Mouse (Mus musculus) lung, adult 2 months (tissue): ENCODE data around the gene Trim27. TPM values are rescaled to one million over a fixed set of nuclear protein-coding genes. Genes with fewer than 3 reads are reported as not detected.
A peak's percentile ranks its signal among the peaks of the same experiment; 100 is the strongest.

Source experiments
- DNase-seq: peaks from one replicate; pipeline ENCODE4 v3.0.0; 2022
- H3K4me1 ChIP-seq: fragments of 200-500 bp; 2 replicates; pipeline ENCODE4 v1.6.1; 2011; ENCODE audit warnings: low read length; ENCODE audit not compliant: control insufficient read depth, insufficient read depth
- H3K4me3 ChIP-seq: fragments of 200-500 bp; replicated peaks from 2 replicates; pipeline ENCODE3; 2011; ENCODE audit warnings: low read depth, mild to moderate bottlenecking, control low read depth, low read length; ENCODE audit errors: extremely low read depth
- CTCF ChIP-seq: fragments of 200-500 bp; IDR thresholded peaks from 2 replicates; pipeline ENCODE4 v1.5.1; 2011; ENCODE audit warnings: mild to moderate bottlenecking, low read length, control low read depth; ENCODE audit not compliant: insufficient read depth
- POLR2A ChIP-seq: fragments of 200-500 bp; IDR thresholded peaks from 2 replicates; pipeline ENCODE4 v1.6.1; 2011; ENCODE audit warnings: low read depth, mild to moderate bottlenecking, control low read depth, low read length, borderline replicate concordance; ENCODE audit errors: extremely low read depth
- WGBS: fragments of 180-500 bp; shearing (Covaris S2); methylation state at CpG from one replicate; pipeline ENCODE4 v1.1.7; 2018; 5-methylcytosine and 5-hydroxymethylcytosine counted together
- polyA plus RNA-seq: library from polyadenylated mRNA; depleted of rRNA; stranded (reverse); fragments of >200 nt; gene quantifications from 2 replicates; pipeline ENCODE4 v1.2.3, GENCODE M21; 2012

Trim27 gene
- polyA plus RNA-seq, 1 experiment: 34.8 TPM

DNA sequence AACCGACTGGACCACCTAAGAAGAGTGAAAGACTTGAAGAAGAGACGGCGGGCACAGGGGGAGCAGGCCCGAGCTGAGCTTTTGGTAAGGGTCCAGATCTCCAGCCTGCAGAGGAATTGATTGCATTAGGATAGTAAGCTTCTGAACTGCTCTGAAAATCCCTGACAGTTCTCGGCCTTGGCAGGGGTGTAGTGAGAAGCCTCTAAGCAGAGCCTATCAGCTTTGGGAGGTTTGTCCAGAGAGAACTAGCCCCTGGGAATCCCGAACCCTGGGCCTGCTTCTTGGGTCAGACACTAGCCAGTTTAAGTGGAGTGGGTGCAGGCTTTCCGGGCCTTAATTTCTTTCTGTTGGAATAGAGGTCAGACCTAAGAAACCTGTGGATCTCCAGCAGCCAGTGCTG, 2.8 kb downstream of the Trim27 start:
- H3K4me3 ChIP-seq: no peak overlapping the region
- no peak for TF ChIP-seq CTCF
- no peak for TF ChIP-seq POLR2A
- peaks cover 2% of the 10 kb centered on the region; the same call in 1 of the 2 replicates for H3K4me1 ChIP-seq
- 63% methylated on average over 7 of the region's 7 CpGs for WGBS
- no peak for DNase-seq

DNA sequence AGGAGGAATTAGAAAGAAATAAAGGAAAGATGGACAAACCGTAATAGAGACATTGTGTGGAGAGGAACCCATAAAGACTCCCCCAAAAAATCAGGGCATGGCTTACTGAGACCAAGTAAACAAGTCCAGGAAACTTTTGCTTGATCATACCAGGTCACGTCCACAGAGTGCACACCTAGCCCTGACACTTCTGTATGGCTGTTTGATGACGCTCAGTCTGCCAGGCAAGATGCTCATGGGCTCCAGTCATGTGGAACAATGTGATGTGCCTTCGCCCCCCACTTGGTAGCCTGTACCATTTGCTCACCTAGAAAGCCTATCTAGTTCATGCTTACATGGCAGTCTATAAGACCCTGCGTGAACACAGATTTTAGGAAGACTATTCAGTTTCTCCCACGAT, 3.8 kb downstream of the Trim27 start:
- WGBS: 95% methylated on average over 6 of the region's 6 CpGs
- H3K4me3 ChIP-seq: no peak overlapping the region

DNA sequence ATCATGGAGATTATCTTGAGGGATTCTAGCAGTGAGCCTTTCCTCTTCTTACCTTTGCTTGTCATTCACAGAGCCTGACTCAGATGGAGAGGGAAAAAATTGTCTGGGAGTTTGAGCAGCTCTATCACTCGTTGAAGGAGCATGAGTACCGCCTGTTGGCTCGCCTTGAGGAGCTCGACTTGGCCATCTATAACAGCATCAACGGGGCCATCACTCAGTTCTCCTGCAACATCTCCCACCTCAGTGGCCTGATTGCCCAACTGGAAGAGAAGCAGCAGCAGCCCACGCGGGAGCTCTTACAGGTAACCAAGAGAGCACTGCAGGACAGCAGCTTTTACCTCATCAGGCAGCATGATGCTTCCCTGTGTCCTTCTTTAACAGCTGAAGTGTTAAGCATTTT, 4.4 kb downstream of the Trim27 start:
- DNase-seq: no peak
- TF ChIP-seq POLR2A (no peak), CTCF (no peak)
- WGBS: 84% methylated on average over 7 of the region's 7 CpGs
- H3K4me1 ChIP-seq: peaks cover 2% of the 10 kb centered on the region; the same call in 1 of the 2 replicates
- H3K4me3 ChIP-seq: no peak overlapping the region

More for the DNA sequence above, 3.8 kb downstream of the Trim27 start:
- no peak for DNase-seq
- no peak for TF ChIP-seq POLR2A
- TF ChIP-seq CTCF: no peak
- peaks cover 2% of the 10 kb centered on the region; the same call in 1 of the 2 replicates for H3K4me1 ChIP-seq

DNA sequence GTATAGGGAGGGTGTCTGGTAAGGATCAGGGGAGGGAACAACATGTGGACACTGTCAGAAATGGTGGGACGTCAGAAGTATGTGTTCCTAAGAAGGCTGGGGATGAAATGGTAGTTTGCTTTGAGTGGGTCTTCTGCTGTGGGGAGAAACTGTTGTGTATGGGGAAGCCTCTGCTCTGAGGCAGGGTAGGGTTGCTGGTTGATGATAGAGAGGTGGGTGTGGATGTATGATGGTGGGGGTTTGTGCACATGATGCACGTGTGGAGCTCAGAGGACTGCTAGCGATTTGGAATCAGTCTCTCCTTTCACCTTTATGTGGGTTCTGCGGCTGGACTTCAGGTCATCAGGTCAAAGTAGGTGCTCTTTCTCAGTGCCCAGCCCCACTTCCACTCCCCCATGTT, 6.3 kb downstream of the Trim27 start:
- no peak for TF ChIP-seq CTCF
- TF ChIP-seq POLR2A: no peak
- H3K4me1 ChIP-seq: no peaks in the 10 kb centered on the region; the same call in 1 of the 2 replicates
- no peak for DNase-seq
- 83% methylated on average over 4 of the region's 4 CpGs for WGBS
- no peak overlapping the region for H3K4me3 ChIP-seq

DNA sequence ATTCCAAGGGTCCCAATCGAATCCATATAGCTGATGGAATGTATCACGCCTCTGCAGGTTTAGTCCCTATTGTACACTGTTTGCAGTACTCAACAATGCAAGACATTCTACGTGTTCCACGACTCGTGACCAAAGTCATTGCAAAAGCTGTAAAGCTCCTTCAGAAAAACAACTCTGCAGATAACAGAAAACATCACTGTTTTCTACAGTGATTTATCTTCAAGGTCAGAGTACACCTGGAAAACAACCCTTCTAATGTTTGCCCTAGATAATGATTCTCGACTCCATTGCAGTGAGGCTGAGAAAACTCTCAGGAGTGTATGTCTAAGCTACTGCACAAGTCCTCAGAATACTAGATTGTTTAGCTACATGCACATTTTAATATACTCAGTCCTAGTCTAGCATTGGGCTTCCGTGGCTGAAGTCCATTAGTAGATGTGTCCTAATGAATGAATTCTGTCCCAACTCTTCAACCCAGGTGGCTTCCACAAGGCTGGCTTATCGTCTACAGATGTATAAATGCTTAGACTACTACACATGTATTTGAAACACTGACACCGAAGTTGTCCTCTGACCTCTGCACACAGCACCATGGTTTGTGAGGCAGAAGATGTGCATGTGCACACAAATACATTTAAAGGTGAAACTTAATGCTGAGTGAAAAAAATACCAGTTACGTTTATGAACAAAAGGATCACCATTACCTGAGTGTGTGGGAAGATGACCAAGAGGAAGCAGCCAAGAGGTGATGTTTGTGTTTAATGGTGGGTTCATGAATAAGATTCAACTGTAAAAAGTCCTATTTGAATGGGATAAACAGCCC, 16.4 kb downstream of the Trim27 start:
- no peak overlapping the region for H3K4me3 ChIP-seq
- no peak for DNase-seq
- no peak for TF ChIP-seq POLR2A
- no peak for TF ChIP-seq CTCF
- H3K4me1 ChIP-seq: peaks cover 2% of the 10 kb centered on the region; the same call in 1 of the 2 replicates
- 83% methylated on average over 10 of the region's 10 CpGs for WGBS

DNA sequence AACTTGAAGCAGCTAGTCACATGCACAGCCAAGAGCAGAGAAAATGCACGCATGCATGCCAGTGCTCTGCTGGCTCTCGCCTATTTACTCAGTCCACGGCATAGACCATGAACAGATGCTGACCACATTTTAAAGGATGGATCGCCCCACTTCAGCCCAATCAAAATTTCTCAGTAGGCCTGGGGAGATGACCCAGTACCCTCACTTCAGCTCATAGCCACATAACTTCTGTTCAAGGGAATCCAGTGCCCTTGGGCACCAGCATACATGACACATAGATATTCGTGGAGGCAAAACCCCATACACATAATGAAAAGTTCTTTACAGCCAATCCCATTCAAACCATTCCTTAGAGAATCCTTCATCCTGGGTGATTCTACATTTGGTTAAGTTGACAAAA, 18.5 kb downstream of the Trim27 start:
- peaks cover 2% of the 10 kb centered on the region; the same call in 1 of the 2 replicates for H3K4me1 ChIP-seq
- no peak for TF ChIP-seq POLR2A
- no peak for TF ChIP-seq CTCF
- no peak for DNase-seq
- 80% methylated on average over 5 of the region's 5 CpGs for WGBS
- H3K4me3 ChIP-seq: no peak overlapping the region

DNA sequence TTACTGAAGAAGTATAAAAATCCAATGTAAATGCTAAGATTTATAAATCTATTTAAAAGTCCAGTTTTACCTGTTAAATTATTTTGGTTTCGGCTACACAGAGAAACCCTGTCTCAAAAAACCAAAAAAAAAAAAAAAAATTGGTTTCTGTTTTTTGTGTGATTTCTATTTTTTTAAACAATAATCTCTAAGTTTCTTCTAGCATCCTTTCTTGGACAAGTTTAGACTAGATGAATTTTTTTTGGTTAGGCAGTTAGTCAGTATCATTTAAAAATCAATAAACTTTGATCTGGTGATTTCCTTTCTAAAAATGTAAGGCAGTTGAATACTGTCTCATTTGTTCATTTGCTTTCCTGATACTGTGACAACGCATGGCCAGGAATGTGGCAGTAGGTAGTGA, 19.1 kb downstream of the Trim27 start:
- 75% methylated on average over 2 of the region's 2 CpGs for WGBS
- TF ChIP-seq CTCF (no peak), POLR2A (no peak)

DNA sequence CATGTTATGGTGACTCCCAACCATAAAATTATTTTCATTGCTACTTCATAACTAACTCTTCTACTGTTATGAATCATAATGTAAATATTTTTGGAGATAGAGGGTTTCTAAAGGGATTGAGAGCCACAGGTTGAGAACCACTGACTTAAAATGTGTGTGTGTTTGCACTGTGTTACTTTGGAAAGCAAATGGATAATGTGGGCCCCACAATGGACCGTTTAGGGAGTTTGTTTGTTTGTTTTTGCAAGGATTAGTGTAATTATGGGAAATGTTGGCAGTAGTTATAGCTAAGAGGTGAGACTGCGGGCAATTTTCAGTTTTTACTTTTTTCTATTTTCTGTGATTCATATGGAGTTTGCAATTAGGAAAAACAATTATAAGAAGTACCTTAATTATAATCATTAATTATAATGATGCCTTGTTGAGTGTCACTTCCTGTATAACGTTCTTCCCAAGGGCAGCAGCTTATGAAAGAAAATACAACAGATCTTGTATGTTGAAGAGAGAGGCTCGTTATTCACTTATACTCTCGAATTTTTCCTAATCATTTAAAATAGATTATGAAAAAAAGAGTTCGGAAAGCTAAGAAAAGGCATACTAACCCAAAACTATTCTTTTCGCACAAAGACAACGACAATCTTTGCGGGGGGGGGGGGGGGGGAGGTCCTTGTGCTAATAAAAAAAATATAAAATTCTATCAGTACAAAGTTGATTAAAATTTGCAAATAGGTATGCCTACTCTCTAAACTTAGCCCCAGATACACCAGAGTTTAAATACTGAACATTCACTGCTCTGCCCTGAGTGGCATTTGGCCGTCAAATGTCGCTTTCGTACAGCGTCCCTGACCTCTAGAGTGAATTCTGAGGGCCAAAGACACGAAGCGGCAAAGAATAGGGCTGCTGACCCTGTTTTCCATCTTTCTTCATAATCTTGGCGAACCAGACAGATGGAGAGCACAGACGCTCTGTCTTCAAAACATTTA, 20.1 kb downstream of the Trim27 start:
- peak overlapping the region; percentile 93 for H3K4me3 ChIP-seq
- WGBS: 4% methylated on average over 17 of the region's 17 CpGs
- peaks cover 2% of the 10 kb centered on the region; the same call in 1 of the 2 replicates for H3K4me1 ChIP-seq
- TF ChIP-seq CTCF (no peak), POLR2A (no peak)
- no peak for DNase-seq

More for the DNA sequence above, 19.1 kb downstream of the Trim27 start:
- no peak overlapping the region for H3K4me3 ChIP-seq
- DNase-seq: no peak
- H3K4me1 ChIP-seq: peaks cover 2% of the 10 kb centered on the region; the same call in 1 of the 2 replicates

DNA sequence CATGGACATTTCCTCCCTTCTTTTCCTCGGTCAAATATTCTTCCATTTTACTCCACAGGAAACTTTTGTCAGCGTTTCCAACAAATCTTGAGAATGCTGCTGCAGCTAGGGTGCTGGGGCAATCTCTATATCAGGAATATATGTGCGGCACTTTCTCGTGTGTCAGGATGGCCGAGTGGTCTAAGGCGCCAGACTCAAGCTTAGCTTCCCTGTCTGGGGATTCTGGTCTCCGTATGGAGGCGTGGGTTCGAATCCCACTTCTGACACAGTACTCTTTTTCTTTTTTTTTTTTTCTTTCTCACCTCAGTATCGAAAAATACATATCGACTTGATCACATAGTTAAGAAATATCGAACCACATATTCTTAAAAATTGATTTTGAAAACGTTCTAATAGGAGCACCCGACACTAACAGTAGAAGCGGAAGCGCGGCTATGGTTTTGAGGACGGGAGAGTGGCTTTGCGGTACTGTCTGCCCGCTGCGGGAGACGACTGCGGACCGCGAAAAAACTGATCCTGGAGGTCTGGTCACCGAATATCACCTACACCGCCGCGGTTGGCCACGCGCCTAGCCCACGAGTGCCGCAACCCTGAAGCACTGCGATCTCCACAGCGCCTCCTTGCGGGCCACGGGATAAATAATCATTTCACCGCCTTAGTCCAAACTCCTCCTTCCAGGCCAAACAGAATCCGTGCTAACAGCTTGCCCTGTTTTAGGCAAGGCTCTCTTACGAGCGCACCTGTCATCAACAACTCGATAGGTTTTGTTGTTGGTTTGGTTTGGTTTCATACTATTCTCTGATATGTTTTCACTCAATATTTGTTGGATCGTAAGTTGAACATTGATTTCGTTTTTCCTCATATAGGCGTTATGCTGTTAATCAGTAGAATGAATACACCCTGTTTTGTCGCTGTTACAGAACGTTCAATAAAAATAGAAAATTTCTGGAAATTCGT, 21.1 kb downstream of the Trim27 start:
- 4% methylated on average over 48 of the region's 48 CpGs for WGBS
- Histone ChIP-seq H3K4me1 (peaks cover 2% of the 10 kb centered on the region; the same call in 1 of the 2 replicates), H3K4me3 (peak overlapping the region; percentile 93)
- TF ChIP-seq POLR2A: no peak
- peak; percentile 82 for TF ChIP-seq CTCF
- peak; percentile 95 for DNase-seq
